Comparison of ENCODE assay signal across 10 mouse cellular contexts in genomic region chrX:103443755-103444154, GRCm38 (mm10). TPM values are rescaled to one million over a fixed set of nuclear protein-coding genes. Genes with fewer than 3 reads are reported as not detected.
DNase-seq lines count a peak whose midpoint lies in the region; ATAC-seq and TF ChIP-seq lines count a peak whose summit lies in the region.
"Had no signal": no experiment of that assay in that cellular context is flagged by ENCODE, and none has a peak within 500 bp of the region (broad histone marks: within the 10 kb centered on the region; RNA-seq: fewer than 3 reads in every experiment).

No protein-coding gene starts in this region.

- no peaks in the 10 kb centered on the region for H3K36me3 ChIP-seq in intestine, postnatal 0 days (ENCODE audit: control insufficient read depth, insufficient read depth)
- H3K36me3 ChIP-seq in intestine, embryonic 15.5 days = no peaks in the 10 kb centered on the region
- H3K36me3 ChIP-seq in E14TG2a.4 (ENCODE audit: insufficient read depth, low read length) = no peaks in the 10 kb centered on the region
- H3K36me3 ChIP-seq: embryonic facial prominence, embryonic 15.5 days had no signal

- no peak for ATAC-seq in intestine, postnatal 0 days
- ATAC-seq in intestine, embryonic 15.5 days = no peak
- ATAC-seq in monocyte, adult 5-6 weeks (replicated peaks; ENCODE audit: insufficient number of reproducible peaks, low FRiP score, low TSS enrichment, poor library complexity, severe bottlenecking) = no peak

- H3K4me1 ChIP-seq in intestine, postnatal 0 days (replicated peaks; ENCODE audit: control insufficient read depth, insufficient read depth, low read length) = no peaks in the 10 kb centered on the region
- H3K4me1 ChIP-seq in intestine, embryonic 15.5 days (replicated peaks) = no peaks in the 10 kb centered on the region
- H3K4me1 ChIP-seq in E14TG2a.4 (replicated peaks; ENCODE audit: low read depth, low read length) = peaks cover 53% of the 10 kb centered on the region

- DNase-seq in 3T3-L1 (ENCODE audit: low read depth, low spot score) = peak; percentile 70
- DNase-seq in embryo, embryonic 11 days = peak; percentile 62
- peak; percentile 63 for DNase-seq in mesoderm, embryonic 11.5 days (ENCODE audit: low read depth, low spot score)
- DNase-seq in urinary bladder, adult 18-20 months (ENCODE audit: low spot score in 2 of 2) = no peak

- no peak overlapping the region for H3K4me3 ChIP-seq in intestine, postnatal 0 days (ENCODE audit: low read depth, low read length)
- H3K4me3 ChIP-seq in intestine, embryonic 15.5 days (replicated peaks) = no peak overlapping the region
- no peak overlapping the region for H3K4me3 ChIP-seq in E14TG2a.4 (replicated peaks; ENCODE audit: low read length)
- H3K4me3 ChIP-seq: embryonic facial prominence, embryonic 15.5 days had no signal

- H3K9ac ChIP-seq in intestine, postnatal 0 days (ENCODE audit: low read depth, low read length) = no peak overlapping the region
- no peak overlapping the region for H3K9ac ChIP-seq in intestine, embryonic 15.5 days
- H3K9ac ChIP-seq: embryonic facial prominence, embryonic 15.5 days had no signal

- no peaks in the 10 kb centered on the region for H3K9me3 ChIP-seq in intestine, postnatal 0 days (ENCODE audit: control insufficient read depth)
- no peaks in the 10 kb centered on the region for H3K9me3 ChIP-seq in intestine, embryonic 15.5 days
- H3K9me3 ChIP-seq in E14TG2a.4 (ENCODE audit: low read length) = no peaks in the 10 kb centered on the region
- H3K9me3 ChIP-seq: embryonic facial prominence, embryonic 15.5 days had no signal

- WGBS in intestine, postnatal 0 days = 28% methylated on average over 7 of the region's 7 CpGs
- 33% methylated on average over 7 of the region's 7 CpGs for WGBS in intestine, embryonic 15.5 days

- no peak overlapping the region for H3K27ac ChIP-seq in intestine, postnatal 0 days (ENCODE audit: low read depth, low read length)
- no peak overlapping the region for H3K27ac ChIP-seq in intestine, embryonic 15.5 days
- H3K27ac ChIP-seq: embryonic facial prominence, embryonic 15.5 days had no signal

- peak; percentile 78 for TF ChIP-seq CTCF in intestine, postnatal 0 days (IDR thresholded peaks at IDR 0.05; ENCODE audit: low read depth)
- peak; percentile 52 for TF ChIP-seq CTCF in E14TG2a.4 (conservative IDR thresholded peaks at IDR 0.05; ENCODE audit: low read length)

- H3K4me2 ChIP-seq in intestine, postnatal 0 days (replicated peaks; ENCODE audit: low read depth) = no peak overlapping the region
- H3K4me2 ChIP-seq in intestine, embryonic 15.5 days (replicated peaks) = no peak overlapping the region
- H3K4me2 ChIP-seq: embryonic facial prominence, embryonic 15.5 days had no signal

- peaks cover 14% of the 10 kb centered on the region for H3K27me3 ChIP-seq in intestine, postnatal 0 days (replicated peaks; ENCODE audit: control insufficient read depth, insufficient read depth, low read length)
- peaks cover 14% of the 10 kb centered on the region for H3K27me3 ChIP-seq in intestine, embryonic 15.5 days (replicated peaks)
- no peaks in the 10 kb centered on the region for H3K27me3 ChIP-seq in E14TG2a.4 (ENCODE audit: insufficient read depth, low read length)

RNA-seq across cellular contexts. Expression of gene Gm26992, which starts 21.9 kb away (rescaled TPM):
- not detected in 2 replicates for polyA plus RNA-seq in intestine, postnatal 0 days (2015; fragmentation: Nextera tagmentation; extraction: Ambion mirVana)
- not detected in 2 replicates for polyA plus RNA-seq in intestine, embryonic 15.5 days (2015; fragmentation: Nextera tagmentation; extraction: Ambion mirVana)
- not detected in 3 replicates for total RNA-seq in monocyte, adult 5-6 weeks (2017)
- polyA plus RNA-seq: embryonic facial prominence, embryonic 15.5 days; liver, embryonic 16.5 days had no signal

RNA-seq across cellular contexts. Expression of gene Tsx, which starts 29.5 kb away (rescaled TPM):
- 0.25 and 0.58 TPM in 2 replicates for polyA plus RNA-seq in intestine, postnatal 0 days (2015; fragmentation: Nextera tagmentation; extraction: Ambion mirVana)
- 0.35 and 0.36 TPM in 2 replicates for polyA plus RNA-seq in intestine, embryonic 15.5 days (2015; fragmentation: Nextera tagmentation; extraction: Ambion mirVana)
- not detected in 3 replicates for total RNA-seq in monocyte, adult 5-6 weeks (2017)
- polyA plus RNA-seq: liver, embryonic 16.5 days had no signal

Comparison
In these comparisons a context has a peak if more than half of its experiments do, and no peak if none do; other contexts are left out.
1. DNase-seq: peak in 3T3-L1 (single experiment), embryo, embryonic 11 days (single experiment) and mesoderm, embryonic 11.5 days (single experiment); none in urinary bladder, adult 18-20 months (0 of 2).